Mouse (Mus musculus) spleen, postnatal 10 days (tissue): ENCODE data around the gene Sergef.

Source experiments
- DNase-seq, 2 experiments: peaks; one replicate each; pipeline ENCODE4 v3.0.0; 2021 to 2022; ENCODE audit warnings: low spot score in 2 of 2

Gene Sergef

GRCm38 (mm10) chr7:46501458-46501857, 138.1 kb downstream of the Sergef start:
- no peak for DNase-seq

- no peak for DNase-seq
These were observed 140.0 kb downstream of the Sergef start for GRCm38 (mm10) chr7:46499561-46499960.

- no peak for DNase-seq
These were observed 147.4 kb downstream of the Sergef start for GRCm38 (mm10) chr7:46492134-46492678.

GRCm38 (mm10) chr7:46487354-46487753, 152.3 kb downstream of the Sergef start:
- DNase-seq: no peak

GRCm38 (mm10) chr7:46486761-46487160, 152.8 kb downstream of the Sergef start:
- no peak for DNase-seq

- no peak for DNase-seq
These were observed 155.4 kb downstream of the Sergef start for GRCm38 (mm10) chr7:46484223-46484622.

- no peak for DNase-seq
These were observed 156.6 kb downstream of the Sergef start for GRCm38 (mm10) chr7:46483050-46483449.

- DNase-seq: no peak
These were observed 157.5 kb downstream of the Sergef start for GRCm38 (mm10) chr7:46482099-46482531.

GRCm38 (mm10) chr7:46479793-46480192, 159.8 kb downstream of the Sergef start:
- DNase-seq: no peak

- no peak for DNase-seq
These were observed 162.2 kb downstream of the Sergef start for GRCm38 (mm10) chr7:46477456-46477855.

GRCm38 (mm10) chr7:46475464-46475863, 164.1 kb downstream of the Sergef start:
- no peak for DNase-seq

GRCm38 (mm10) chr7:46473141-46473540, 166.5 kb downstream of the Sergef start:
- DNase-seq: no peak

- DNase-seq: no peak
These were observed 168.4 kb downstream of the Sergef start for GRCm38 (mm10) chr7:46471054-46471737.

- DNase-seq: no peak
These were observed 170.1 kb downstream of the Sergef start for GRCm38 (mm10) chr7:46469542-46469941.

- DNase-seq: no peak
These were observed 173.1 kb downstream of the Sergef start for GRCm38 (mm10) chr7:46466422-46466981.

- no peak for DNase-seq
These were observed 176.5 kb downstream of the Sergef start for GRCm38 (mm10) chr7:46463136-46463535.

- DNase-seq: no peak
These were observed 177.3 kb downstream of the Sergef start for GRCm38 (mm10) chr7:46462287-46462686.

GRCm38 (mm10) chr7:46459605-46460245, 179.9 kb downstream of the Sergef start:
- no peak for DNase-seq

- no peak for DNase-seq
These were observed 180.4 kb downstream of the Sergef start for GRCm38 (mm10) chr7:46459200-46459599.

- DNase-seq: no peak
These were observed 181.7 kb downstream of the Sergef start for GRCm38 (mm10) chr7:46457889-46458288.

GRCm38 (mm10) chr7:46453930-46454679, 185.5 kb downstream of the Sergef start:
- DNase-seq: no peak
